Mouse (Mus musculus): ENCODE results near the gene Oxsr1. TPM values are rescaled to one million over a fixed set of nuclear protein-coding genes. Genes with fewer than 3 reads are reported as not detected.

The Oxsr1 gene
- polyA plus RNA-seq, 1 experiment from 2014 or later, result 12.0 TPM

GRCm38 (mm10) chr9:119334324-119334723, 12.1 kb upstream of the Oxsr1 start:
- WGBS, result 50% methylated on average over 10 of the region's 10 CpGs
- H3K4me1 ChIP-seq (replicated peaks), result peaks cover 14% of the 10 kb centered on the region
- H3K9me3 ChIP-seq, result no peaks in the 10 kb centered on the region
- no peaks in the 10 kb centered on the region for H3K27me3 ChIP-seq (replicated peaks)
- no peak for ATAC-seq
- H3K27ac ChIP-seq, result peak overlapping the region; percentile 51; the same call in 1 of the 2 replicates
- H3K36me3 ChIP-seq, result peaks cover 7% of the 10 kb centered on the region
- no peak overlapping the region for H3K4me3 ChIP-seq (replicated peaks)
- no peak overlapping the region for H3K4me2 ChIP-seq (replicated peaks)
- H3K9ac ChIP-seq, result no peak overlapping the region

GRCm38 (mm10) chr9:119330186-119330963, 8.1 kb upstream of the Oxsr1 start:
- H3K4me1 ChIP-seq (replicated peaks), result peaks cover 6% of the 10 kb centered on the region
- WGBS, result 86% methylated on average over 15 of the region's 15 CpGs
- no peaks in the 10 kb centered on the region for H3K36me3 ChIP-seq
- H3K27ac ChIP-seq, result no peak overlapping the region
- H3K27me3 ChIP-seq (replicated peaks), result no peaks in the 10 kb centered on the region
- no peak for ATAC-seq
- H3K4me2 ChIP-seq (replicated peaks), result no peak overlapping the region
- H3K4me3 ChIP-seq (replicated peaks), result no peak overlapping the region
- no peaks in the 10 kb centered on the region for H3K9me3 ChIP-seq
- no peak overlapping the region for H3K9ac ChIP-seq

DNA sequence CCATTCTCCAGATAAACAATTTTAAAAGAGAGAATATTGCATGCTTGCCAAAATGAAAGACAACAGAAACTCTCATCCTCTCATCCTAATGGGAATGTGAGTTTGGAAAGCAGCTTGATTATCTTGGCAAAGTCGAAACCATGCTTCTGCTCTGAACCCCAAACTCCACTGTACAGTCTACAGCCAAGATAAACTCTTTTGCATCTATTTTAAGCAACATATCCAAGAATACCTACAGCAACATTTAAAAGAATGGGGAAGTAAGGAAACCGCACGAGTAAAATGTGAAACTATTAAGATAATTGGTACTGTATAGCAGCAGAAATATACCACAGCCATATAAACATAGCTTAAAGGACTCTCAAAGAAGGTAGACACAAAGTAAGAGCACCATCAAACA, 6.3 kb upstream of the Oxsr1 start:
- 78% methylated on average over 3 of the region's 3 CpGs for WGBS
- Histone ChIP-seq H3K27ac (no peak overlapping the region), H3K36me3 (no peaks in the 10 kb centered on the region)

GRCm38 (mm10) chr9:119324130-119324529, 1.9 kb upstream of the Oxsr1 start:
- Histone ChIP-seq H3K4me3 (replicated peaks) (no peak overlapping the region), H3K27ac (no peak overlapping the region), H3K27me3 (replicated peaks) (no peaks in the 10 kb centered on the region), H3K9ac (no peak overlapping the region), H3K4me1 (replicated peaks) (peaks cover 7% of the 10 kb centered on the region; the same call in 1 of the 2 replicates), H3K36me3 (no peaks in the 10 kb centered on the region), H3K4me2 (replicated peaks) (no peak overlapping the region), H3K9me3 (no peaks in the 10 kb centered on the region)
- 73% methylated on average over 1 of the region's 1 CpGs for WGBS
- no peak for ATAC-seq

More for the DNA sequence above, 6.3 kb upstream of the Oxsr1 start:
- no peak overlapping the region for H3K4me2 ChIP-seq (replicated peaks)
- no peaks in the 10 kb centered on the region for H3K9me3 ChIP-seq
- H3K4me1 ChIP-seq (replicated peaks), result no peaks in the 10 kb centered on the region
- H3K4me3 ChIP-seq (replicated peaks), result no peak overlapping the region
- H3K27me3 ChIP-seq (replicated peaks), result no peaks in the 10 kb centered on the region
- ATAC-seq, result no peak
- H3K9ac ChIP-seq, result no peak overlapping the region

DNA sequence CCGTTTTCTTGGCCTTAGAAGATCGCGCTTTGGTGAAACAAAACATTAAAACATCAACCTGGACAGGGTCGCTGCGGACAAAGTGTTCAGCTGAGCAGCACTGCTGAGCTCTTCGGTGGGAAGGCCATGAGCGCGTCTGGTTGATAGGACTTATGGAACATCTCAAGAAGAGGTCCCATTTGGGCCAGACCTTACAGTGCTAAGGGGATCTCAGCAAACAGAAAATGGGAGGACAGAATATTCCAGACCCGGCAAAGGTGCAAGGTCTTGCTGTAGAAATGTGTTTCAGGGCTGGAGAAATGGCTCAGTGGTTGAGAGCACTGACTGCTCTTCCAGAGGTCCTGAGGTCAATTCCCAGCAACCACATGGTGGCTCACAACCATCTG, 1.0 kb upstream of the Oxsr1 start:
- Histone ChIP-seq H3K36me3 (no peaks in the 10 kb centered on the region), H3K4me2 (replicated peaks) (peak overlapping the region; percentile 94), H3K9ac (peak overlapping the region; percentile 55), H3K4me3 (replicated peaks) (peak overlapping the region; percentile 95), H3K4me1 (replicated peaks) (peaks cover 7% of the 10 kb centered on the region; the same call in 1 of the 2 replicates), H3K27ac (peak overlapping the region; percentile 91), H3K9me3 (no peaks in the 10 kb centered on the region), H3K27me3 (replicated peaks) (no peaks in the 10 kb centered on the region)
- ATAC-seq, result peak; percentile 11
- 4% methylated on average over 9 of the region's 9 CpGs for WGBS

DNA sequence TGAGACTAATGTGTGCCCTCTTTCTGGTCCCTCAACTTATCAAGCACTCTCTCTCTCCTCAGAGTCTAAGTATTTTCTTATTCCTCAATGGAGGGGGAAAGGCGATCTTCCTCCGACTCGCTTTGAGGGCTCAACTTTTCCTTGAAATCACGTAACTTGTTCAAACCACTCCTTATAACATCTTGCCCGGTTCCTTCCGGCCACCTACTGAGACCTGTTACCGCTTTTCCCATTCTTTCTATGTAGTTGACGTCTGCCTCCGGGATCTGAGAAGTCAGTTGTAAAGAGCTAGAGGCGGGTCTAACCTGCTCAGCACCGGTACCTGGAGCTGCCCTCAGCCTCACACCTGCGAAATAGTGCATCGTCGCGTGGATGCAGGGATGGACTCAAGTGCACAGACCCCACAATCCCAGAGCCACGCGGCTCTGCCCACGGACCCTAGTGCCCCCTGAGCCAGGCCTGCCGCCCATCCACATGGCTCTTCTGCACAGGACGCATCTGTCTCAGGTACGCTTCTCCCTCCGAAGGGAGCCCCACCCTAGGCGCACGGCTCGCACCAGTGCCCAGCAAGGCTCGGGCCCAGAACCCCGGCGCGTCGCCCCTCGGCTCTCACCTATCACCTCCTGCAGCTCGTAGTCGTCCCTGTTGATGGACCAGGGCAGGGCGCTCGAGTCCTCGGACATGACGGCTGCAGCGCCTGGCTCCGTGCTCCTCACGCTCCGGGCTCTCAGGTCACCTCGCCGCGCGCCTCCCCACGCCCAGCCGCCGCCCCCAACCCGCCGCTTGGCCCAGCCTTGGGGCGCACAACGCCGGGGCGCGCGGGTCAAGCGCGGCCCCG, 616 bp downstream of the Oxsr1 start:
- under 1% methylated on average over 59 of the region's 59 CpGs for WGBS
- Histone ChIP-seq H3K27me3 (replicated peaks) (no peaks in the 10 kb centered on the region), H3K4me1 (replicated peaks) (peaks cover 7% of the 10 kb centered on the region; the same call in 1 of the 2 replicates), H3K36me3 (no peaks in the 10 kb centered on the region), H3K9ac (peak overlapping the region; percentile 81), H3K27ac (peak overlapping the region; percentile 83), H3K4me2 (replicated peaks) (peak overlapping the region; percentile 94), H3K9me3 (no peaks in the 10 kb centered on the region), H3K4me3 (replicated peaks) (peak overlapping the region; percentile 95)
- ATAC-seq, result peak; percentile 29

DNA sequence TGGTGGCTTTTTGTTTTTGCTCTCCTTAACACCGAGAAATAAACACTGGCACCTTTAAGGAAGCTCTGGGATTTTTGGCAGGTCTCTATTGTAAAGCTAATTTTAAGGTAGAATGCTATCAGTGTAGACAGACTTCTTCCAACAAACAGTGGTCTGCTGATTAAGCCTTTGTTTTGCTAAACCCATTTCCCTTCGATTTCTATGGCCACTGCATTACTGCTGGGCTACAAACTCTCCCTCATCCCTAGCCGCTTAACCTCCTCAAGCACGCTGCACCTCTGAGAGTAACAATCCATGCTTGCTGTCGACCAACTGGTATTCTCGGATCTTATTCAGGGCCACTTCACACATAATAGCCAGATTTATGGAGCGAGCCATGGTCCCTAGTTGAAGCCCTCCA, 1.3 kb downstream of the Oxsr1 start:
- H3K27me3 ChIP-seq (replicated peaks), result no peaks in the 10 kb centered on the region
- H3K27ac ChIP-seq, result no peak overlapping the region
- no peaks in the 10 kb centered on the region for H3K9me3 ChIP-seq
- peaks cover 7% of the 10 kb centered on the region; the same call in 1 of the 2 replicates for H3K4me1 ChIP-seq (replicated peaks)
- peak overlapping the region; percentile 94 for H3K4me2 ChIP-seq (replicated peaks)
- H3K36me3 ChIP-seq, result no peaks in the 10 kb centered on the region
- H3K9ac ChIP-seq, result peak overlapping the region; percentile 81
- WGBS, result 8% methylated on average over 7 of the region's 7 CpGs
- no peak for ATAC-seq
- peak overlapping the region; percentile 95 for H3K4me3 ChIP-seq (replicated peaks)

DNA sequence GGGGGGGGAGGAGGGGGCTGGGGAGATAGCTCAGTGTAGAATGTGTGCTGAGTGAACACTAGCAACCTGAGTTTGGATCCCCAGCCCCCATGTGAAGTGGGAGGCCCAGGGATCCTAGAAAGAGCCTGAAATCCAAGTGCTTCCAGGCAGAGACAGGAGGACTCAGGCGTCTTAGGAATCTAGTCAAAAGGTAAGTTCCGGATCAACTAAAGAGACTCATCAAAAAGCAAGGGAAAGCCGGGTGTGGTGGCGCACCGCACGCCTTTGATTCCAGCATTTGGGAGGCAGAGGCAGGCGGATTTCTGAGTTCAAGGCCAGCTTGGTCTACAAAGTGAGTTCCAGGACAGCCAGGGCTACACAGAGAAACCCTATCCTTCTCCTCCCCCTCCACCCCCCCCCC, 1.8 kb downstream of the Oxsr1 start:
- Histone ChIP-seq H3K9me3 (no peaks in the 10 kb centered on the region), H3K9ac (no peak overlapping the region), H3K4me1 (replicated peaks) (peaks cover 7% of the 10 kb centered on the region; the same call in 1 of the 2 replicates), H3K27ac (no peak overlapping the region), H3K36me3 (no peaks in the 10 kb centered on the region), H3K4me2 (replicated peaks) (peak overlapping the region; percentile 94), H3K27me3 (replicated peaks) (no peaks in the 10 kb centered on the region), H3K4me3 (replicated peaks) (no peak overlapping the region)
- WGBS, result 81% methylated on average over 7 of the region's 7 CpGs
- ATAC-seq, result no peak

GRCm38 (mm10) chr9:119318891-119319290, 3.3 kb downstream of the Oxsr1 start:
- Histone ChIP-seq H3K27ac (no peak overlapping the region), H3K4me3 (replicated peaks) (no peak overlapping the region), H3K9ac (no peak overlapping the region), H3K4me1 (replicated peaks) (peaks cover 7% of the 10 kb centered on the region; the same call in 1 of the 2 replicates), H3K4me2 (replicated peaks) (no peak overlapping the region), H3K27me3 (replicated peaks) (no peaks in the 10 kb centered on the region), H3K9me3 (no peaks in the 10 kb centered on the region), H3K36me3 (no peaks in the 10 kb centered on the region)
- WGBS, result 96% methylated on average over 1 of the region's 1 CpGs
- ATAC-seq, result no peak

DNA sequence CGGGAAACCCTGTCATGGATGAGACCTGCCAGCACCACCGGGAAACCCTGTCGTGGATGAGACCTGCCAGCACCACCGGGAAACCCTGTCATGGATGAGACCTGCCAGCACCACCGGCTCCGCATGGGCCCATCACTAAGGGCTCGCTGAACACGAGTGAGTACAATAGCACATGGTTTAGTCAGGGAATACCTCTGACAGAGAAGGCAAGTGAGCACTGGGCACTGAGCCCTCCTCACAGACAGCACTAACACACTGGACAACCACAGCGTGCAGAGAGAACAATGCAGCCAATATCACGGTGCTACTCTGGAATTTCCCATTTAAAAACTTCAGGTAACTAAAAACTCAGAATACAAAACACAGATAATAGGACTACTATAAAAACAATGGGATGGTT, 9.1 kb downstream of the Oxsr1 start:
- Histone ChIP-seq H3K9me3 (no peaks in the 10 kb centered on the region), H3K4me1 (replicated peaks) (no peaks in the 10 kb centered on the region), H3K9ac (no peak overlapping the region), H3K27me3 (replicated peaks) (no peaks in the 10 kb centered on the region), H3K4me2 (replicated peaks) (no peak overlapping the region), H3K4me3 (replicated peaks) (no peak overlapping the region), H3K27ac (no peak overlapping the region), H3K36me3 (no peaks in the 10 kb centered on the region)
- WGBS, result 91% methylated on average over 10 of the region's 10 CpGs
- no peak for ATAC-seq

GRCm38 (mm10) chr9:119309067-119309466, 13.2 kb downstream of the Oxsr1 start:
- H3K4me1 ChIP-seq (replicated peaks), result no peaks in the 10 kb centered on the region
- H3K36me3 ChIP-seq, result no peaks in the 10 kb centered on the region
- no peak overlapping the region for H3K27ac ChIP-seq
- H3K9me3 ChIP-seq, result no peaks in the 10 kb centered on the region
- H3K4me2 ChIP-seq (replicated peaks), result no peak overlapping the region
- 89% methylated on average over 1 of the region's 1 CpGs for WGBS
- H3K27me3 ChIP-seq (replicated peaks), result no peaks in the 10 kb centered on the region
- ATAC-seq, result no peak
- H3K9ac ChIP-seq, result no peak overlapping the region
- no peak overlapping the region for H3K4me3 ChIP-seq (replicated peaks)

- Histone ChIP-seq H3K4me2 (replicated peaks) (no peak overlapping the region), H3K9ac (no peak overlapping the region), H3K27ac (no peak overlapping the region), H3K4me1 (replicated peaks) (no peaks in the 10 kb centered on the region), H3K27me3 (replicated peaks) (no peaks in the 10 kb centered on the region), H3K9me3 (no peaks in the 10 kb centered on the region), H3K4me3 (replicated peaks) (no peak overlapping the region), H3K36me3 (0 out of 2 replicates have a peak, but pooled peaks cover 2% of the 10 kb centered on the region)
- 84% methylated on average over 7 of the region's 7 CpGs for WGBS
- ATAC-seq, result no peak
Observed at GRCm38 (mm10) chr9:119305863-119306262, 16.4 kb downstream of the Oxsr1 start.
